ENCODE assay signal across 11 mouse cellular contexts in genomic region chr9:88068881-88069304, GRCm38 (mm10).
DNase-seq lines count a peak whose midpoint lies in the region; ATAC-seq and TF ChIP-seq lines count a peak whose summit lies in the region.
"Had no signal": no experiment of that assay in that cellular context is flagged by ENCODE, and none has a peak within 500 bp of the region (broad histone marks: within the 10 kb centered on the region; RNA-seq: fewer than 3 reads in every experiment).

No protein-coding gene starts in this region.

- WGBS in heart, embryonic 10.5 days: 70% methylated on average over 15 of the region's 15 CpGs
- WGBS in stomach, embryonic 14.5 days: 37% methylated on average over 15 of the region's 15 CpGs
- WGBS in stomach, postnatal 0 days: 42% methylated on average over 15 of the region's 15 CpGs
- WGBS in kidney, embryonic 16.5 days: 25% methylated on average over 15 of the region's 15 CpGs

- H3K9me3 ChIP-seq in heart, embryonic 10.5 days: no peaks in the 10 kb centered on the region
- no peaks in the 10 kb centered on the region for H3K9me3 ChIP-seq in stomach, embryonic 14.5 days (ENCODE audit: control insufficient read depth, low read depth, low read length)
- no peaks in the 10 kb centered on the region for H3K9me3 ChIP-seq in stomach, postnatal 0 days (ENCODE audit: control insufficient read depth, low read length)
- H3K9me3 ChIP-seq in kidney, embryonic 16.5 days (ENCODE audit: low read length): no peaks in the 10 kb centered on the region

- H3K36me3 ChIP-seq in heart, embryonic 10.5 days: no peaks in the 10 kb centered on the region
- H3K36me3 ChIP-seq in stomach, embryonic 14.5 days (ENCODE audit: control insufficient read depth, insufficient read depth, low read length): no peaks in the 10 kb centered on the region
- H3K36me3 ChIP-seq in stomach, postnatal 0 days (ENCODE audit: control insufficient read depth, insufficient read depth, low read length): no peaks in the 10 kb centered on the region
- no peaks in the 10 kb centered on the region for H3K36me3 ChIP-seq in kidney, embryonic 16.5 days (ENCODE audit: insufficient read depth, low read length)

- no peak overlapping the region for H3K4me3 ChIP-seq in heart, embryonic 10.5 days
- H3K4me3 ChIP-seq in stomach, embryonic 14.5 days (ENCODE audit: low read depth, low read length): no peak overlapping the region
- H3K4me3 ChIP-seq in stomach, postnatal 0 days (ENCODE audit: low read depth, low read length): no peak overlapping the region
- peak overlapping the region; percentile 22 for H3K4me3 ChIP-seq in kidney, embryonic 16.5 days (ENCODE audit: low read length)
- H3K4me3 ChIP-seq: layer of hippocampus, adult 2 months had no signal

- H3K4me1 ChIP-seq in heart, embryonic 10.5 days: no peaks in the 10 kb centered on the region
- H3K4me1 ChIP-seq in stomach, embryonic 14.5 days (ENCODE audit: control insufficient read depth, insufficient read depth, low read length): no peaks in the 10 kb centered on the region
- H3K4me1 ChIP-seq in stomach, postnatal 0 days (replicated peaks; ENCODE audit: control insufficient read depth, insufficient read depth): no peaks in the 10 kb centered on the region
- H3K4me1 ChIP-seq in kidney, embryonic 16.5 days (ENCODE audit: insufficient read depth, low read length): peaks cover 5% of the 10 kb centered on the region; the same call in 1 of the 2 replicates

- peak overlapping the region; percentile 23; the same call in 1 of the 2 replicates for H3K4me2 ChIP-seq in stomach, embryonic 14.5 days (replicated peaks; ENCODE audit: low read depth, low read length)
- H3K4me2 ChIP-seq in stomach, postnatal 0 days (replicated peaks; ENCODE audit: low read depth): no peak overlapping the region
- peak overlapping the region; percentile 45 for H3K4me2 ChIP-seq in kidney, embryonic 16.5 days (replicated peaks; ENCODE audit: low read depth, low read length)

- no peak overlapping the region for H3K9ac ChIP-seq in stomach, embryonic 14.5 days (replicated peaks; ENCODE audit: low read depth, low read length)
- no peak overlapping the region for H3K9ac ChIP-seq in stomach, postnatal 0 days (ENCODE audit: low read length)
- no peak overlapping the region for H3K9ac ChIP-seq in kidney, embryonic 16.5 days (replicated peaks; ENCODE audit: low read length)

- TF ChIP-seq EP300 in stomach, postnatal 0 days (optimal IDR thresholded peaks at IDR 0.05): no peak

- no peak for ATAC-seq in stomach, embryonic 14.5 days (ENCODE audit: insufficient number of reproducible peaks, insufficient read depth, low FRiP score, low read depth)
- no peak for ATAC-seq in stomach, postnatal 0 days (ENCODE audit: low FRiP score, low TSS enrichment)
- ATAC-seq in kidney, embryonic 16.5 days (ENCODE audit: low FRiP score, low TSS enrichment): peak; percentile 87
- no peak for ATAC-seq in megakaryocyte progenitor cell, adult 5-6 weeks (replicated peaks; ENCODE audit: poor library complexity)

- H3K27me3 ChIP-seq in heart, embryonic 10.5 days (ENCODE audit: insufficient read depth, poor library complexity, severe bottlenecking): peaks cover 70% of the 10 kb centered on the region
- no peaks in the 10 kb centered on the region for H3K27me3 ChIP-seq in stomach, embryonic 14.5 days (ENCODE audit: control insufficient read depth, insufficient read depth, low read length)
- no peaks in the 10 kb centered on the region for H3K27me3 ChIP-seq in stomach, postnatal 0 days (ENCODE audit: control insufficient read depth, insufficient read depth, low read length)
- H3K27me3 ChIP-seq in kidney, embryonic 16.5 days (ENCODE audit: insufficient read depth, low read length): no peaks in the 10 kb centered on the region

- DNase-seq in heart, adult 18-20 months: peak; percentile 30 to 42
- no peak for DNase-seq in heart, embryonic 10.5 days (ENCODE audit: low spot score)
- no peak for DNase-seq in stomach, postnatal 0 days (ENCODE audit: low spot score)
- no peak for DNase-seq in thymus, postnatal 10 days (ENCODE audit: low spot score in 2 of 2)
- no peak for DNase-seq in adrenal gland, adult 8-10 months
- DNase-seq: cerebellum, adult 9-10 months; lung, adult 2 months had no signal

- TF ChIP-seq CTCF in stomach, postnatal 0 days (IDR thresholded peaks at IDR 0.05; ENCODE audit: low read depth): no peak

- no peak overlapping the region for H3K27ac ChIP-seq in heart, embryonic 10.5 days
- no peak overlapping the region for H3K27ac ChIP-seq in stomach, embryonic 14.5 days (ENCODE audit: low read length)
- no peak overlapping the region for H3K27ac ChIP-seq in stomach, postnatal 0 days (replicated peaks)
- no peak overlapping the region for H3K27ac ChIP-seq in kidney, embryonic 16.5 days (ENCODE audit: low read length)
- H3K27ac ChIP-seq: layer of hippocampus, adult 2 months had no signal

Comparison
In these comparisons a context has a peak if more than half of its experiments do, and no peak if none do; other contexts are left out.
1. DNase-seq: peak in heart, adult 18-20 months (2 of 2); none in heart, embryonic 10.5 days (single experiment), stomach, postnatal 0 days (single experiment), thymus, postnatal 10 days (0 of 2) and adrenal gland, adult 8-10 months (single experiment).